Mouse (Mus musculus) G1E (cell line): ENCODE measurements at regions not wholly inside any gene's neighbourhood (a gene's known extent, or its start where the extent isn't known, plus 50 kb on each side); places are given as distances from the start of the nearest gene placed in this dataset.

Experiments
- ATAC-seq: 2 replicates; pipeline ENCODE4 v1.8.0; 2016; ENCODE audit warnings: mild to moderate bottlenecking; ENCODE audit not compliant: insufficient number of reproducible peaks, poor library complexity, low FRiP score, severe bottlenecking; ENCODE audit errors: extremely low read depth
- DNase-seq: peaks from one replicate; pipeline ENCODE4 v3.0.0; 2012; ENCODE audit warnings: low spot score
- H3K27me3 ChIP-seq: 2 replicates; pipeline ENCODE4 v1.6.1; 2012; ENCODE audit warnings: mild to moderate bottlenecking, low read length, inconsistent platforms; ENCODE audit not compliant: insufficient read depth
- H3K36me3 ChIP-seq: replicated peaks from 2 replicates; pipeline ENCODE3; 2012; ENCODE audit warnings: mild to moderate bottlenecking, inconsistent platforms
- H3K4me1 ChIP-seq: 2 replicates; pipeline ENCODE4 v1.6.1; 2012; ENCODE audit warnings: low read depth, low read length, inconsistent platforms, mixed read lengths; ENCODE audit not compliant: insufficient read depth
- H3K4me3 ChIP-seq: 2 replicates; pipeline ENCODE4 v1.5.1; 2012; ENCODE audit warnings: low read depth, mild to moderate bottlenecking, inconsistent platforms, low read length, moderate library complexity, mixed read lengths
- H3K9me3 ChIP-seq: replicated peaks from 2 replicates; pipeline ENCODE4 v1.6.1; 2012; ENCODE audit warnings: inconsistent platforms
- CTCF ChIP-seq: IDR thresholded peaks from 2 replicates; pipeline ENCODE4 v1.5.1; 2012; ENCODE audit warnings: low read depth, low read length, inconsistent platforms, mixed read lengths
- GATA1 ChIP-seq: IDR thresholded peaks from 2 replicates; pipeline ENCODE4 v1.6.1; 2012; ENCODE audit warnings: borderline replicate concordance, low read length, inconsistent platforms, mixed read lengths
- GATA2 ChIP-seq: IDR thresholded peaks from 2 replicates; pipeline ENCODE4 v1.6.1; 2012; ENCODE audit warnings: low read depth, low read length, inconsistent platforms, borderline replicate concordance
- POLR2AphosphoS5 ChIP-seq: IDR thresholded peaks from 2 replicates; pipeline ENCODE4 v1.6.1; 2012; ENCODE audit warnings: low read depth, low read length, inconsistent platforms; ENCODE audit not compliant: insufficient replicate concordance
- TAL1 ChIP-seq: conservative IDR thresholded peaks from 2 replicates; pipeline ENCODE4 v1.6.1; 2012; ENCODE audit warnings: low read depth, low read length, inconsistent platforms, mixed read lengths

- H3K4me1 ChIP-seq, result no peaks in the 10 kb centered on the region
- H3K36me3 ChIP-seq, result no peaks in the 10 kb centered on the region
- no peak for ATAC-seq
- H3K4me3 ChIP-seq, result no peak overlapping the region
- TF ChIP-seq CTCF (no peak), GATA1 (no peak), GATA2 (no peak), TAL1 (no peak), POLR2AphosphoS5 (no peak)
- H3K27me3 ChIP-seq, result peaks cover 14% of the 10 kb centered on the region
- no peaks in the 10 kb centered on the region for H3K9me3 ChIP-seq
- no peak for DNase-seq
These were observed 285.0 kb upstream of the Bmper start for GRCm38 (mm10) chr9:22937686-22938391.

GRCm38 (mm10) chr9:22944992-22945391 lies 277.9 kb upstream of the Bmper start:
- H3K4me1 ChIP-seq, result no peaks in the 10 kb centered on the region; the same call in 1 of the 2 replicates
- DNase-seq (no peak), ATAC-seq (no peak)
- H3K36me3 ChIP-seq, result no peaks in the 10 kb centered on the region
- no peaks in the 10 kb centered on the region for H3K9me3 ChIP-seq
- TF ChIP-seq GATA2 (no peak), POLR2AphosphoS5 (no peak), TAL1 (no peak), CTCF (no peak), GATA1 (no peak)
- no peak overlapping the region for H3K4me3 ChIP-seq
- peaks cover 14% of the 10 kb centered on the region for H3K27me3 ChIP-seq

- no peaks in the 10 kb centered on the region for H3K9me3 ChIP-seq
- no peak overlapping the region for H3K4me3 ChIP-seq
- no peak for ATAC-seq
- H3K36me3 ChIP-seq, result no peaks in the 10 kb centered on the region
- H3K27me3 ChIP-seq, result peaks cover 11% of the 10 kb centered on the region
- DNase-seq, result no peak
- no peak for TF ChIP-seq TAL1
- TF ChIP-seq GATA2, result no peak
- TF ChIP-seq CTCF, result no peak
- TF ChIP-seq GATA1, result no peak
- TF ChIP-seq POLR2AphosphoS5, result no peak
- H3K4me1 ChIP-seq, result no peaks in the 10 kb centered on the region; the same call in 1 of the 2 replicates
These were observed 277.4 kb upstream of the Bmper start for GRCm38 (mm10) chr9:22945426-22945955.

GRCm38 (mm10) chr9:22952571-22953442 lies 270.1 kb upstream of the Bmper start:
- DNase-seq, result no peak
- Histone ChIP-seq H3K36me3 (no peaks in the 10 kb centered on the region), H3K9me3 (no peaks in the 10 kb centered on the region), H3K4me1 (no peaks in the 10 kb centered on the region; the same call in 1 of the 2 replicates), H3K4me3 (no peak overlapping the region), H3K27me3 (peaks cover 16% of the 10 kb centered on the region)
- no peak for ATAC-seq
- no peak for TF ChIP-seq POLR2AphosphoS5
- no peak for TF ChIP-seq TAL1
- TF ChIP-seq GATA2, result no peak
- TF ChIP-seq CTCF, result no peak
- TF ChIP-seq GATA1, result no peak

GRCm38 (mm10) chr9:22962269-22962815 lies 260.5 kb upstream of the Bmper start:
- no peak overlapping the region for H3K4me3 ChIP-seq
- TF ChIP-seq GATA2 (no peak), POLR2AphosphoS5 (no peak), TAL1 (no peak), GATA1 (no peak), CTCF (no peak)
- no peak for ATAC-seq
- 0 out of 2 replicates have a peak, but pooled peaks cover 2% of the 10 kb centered on the region for H3K27me3 ChIP-seq
- no peak for DNase-seq
- no peaks in the 10 kb centered on the region for H3K36me3 ChIP-seq
- H3K9me3 ChIP-seq, result no peaks in the 10 kb centered on the region
- H3K4me1 ChIP-seq, result peaks cover 4% of the 10 kb centered on the region

GRCm38 (mm10) chr9:22971312-22971711 lies 251.6 kb upstream of the Bmper start:
- ATAC-seq (no peak), DNase-seq (no peak)
- H3K4me1 ChIP-seq, result no peaks in the 10 kb centered on the region
- H3K36me3 ChIP-seq, result no peaks in the 10 kb centered on the region
- no peaks in the 10 kb centered on the region for H3K9me3 ChIP-seq
- H3K4me3 ChIP-seq, result no peak overlapping the region
- no peak for TF ChIP-seq TAL1
- no peak for TF ChIP-seq GATA2
- no peak for TF ChIP-seq GATA1
- no peak for TF ChIP-seq CTCF
- TF ChIP-seq POLR2AphosphoS5, result no peak
- peaks cover 10% of the 10 kb centered on the region for H3K27me3 ChIP-seq
